Mouse (Mus musculus): ENCODE results near the gene Cul9.

Cul9 gene

DNA sequence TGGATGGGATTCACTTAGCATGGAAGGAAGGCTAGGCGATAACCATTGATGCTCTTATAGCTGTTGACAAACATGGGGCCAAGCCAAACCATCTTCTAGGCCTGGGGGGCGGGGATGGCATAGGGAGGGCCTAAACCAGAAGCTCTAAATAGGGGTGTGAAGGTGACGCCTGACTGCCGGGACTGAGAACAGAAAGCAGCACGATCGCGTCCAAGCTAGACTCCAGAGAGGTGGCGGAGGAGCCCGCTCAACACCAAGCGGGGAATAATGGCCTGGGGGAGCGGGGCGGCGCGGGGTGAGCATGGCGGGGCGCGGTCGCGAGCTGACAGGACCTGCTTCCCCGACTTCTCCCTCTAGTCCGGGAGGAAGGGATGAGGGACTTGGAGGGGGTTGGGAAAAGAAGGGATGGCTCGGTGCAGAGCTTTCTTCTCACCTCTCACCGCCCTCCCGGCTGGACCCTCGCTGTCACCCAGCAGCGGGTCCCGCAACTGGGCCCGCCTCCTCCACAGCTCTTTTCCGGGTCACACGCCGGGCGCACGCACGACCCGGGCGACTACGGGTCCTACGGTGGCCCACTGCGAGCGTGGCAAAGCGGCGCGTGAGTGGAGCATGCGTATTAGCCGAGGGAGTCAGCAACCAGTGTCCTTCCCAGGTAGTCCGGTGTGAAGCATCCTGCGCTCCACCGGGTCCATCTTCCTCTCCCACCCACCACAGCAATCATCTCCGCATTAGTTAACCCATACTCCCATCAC lies at the start of gene Cul9:
Cul9 (minus strand) TSS at position 576 of the 752 bp plus-strand sequence.
- peak; percentile 88 for DNase-seq

DNA sequence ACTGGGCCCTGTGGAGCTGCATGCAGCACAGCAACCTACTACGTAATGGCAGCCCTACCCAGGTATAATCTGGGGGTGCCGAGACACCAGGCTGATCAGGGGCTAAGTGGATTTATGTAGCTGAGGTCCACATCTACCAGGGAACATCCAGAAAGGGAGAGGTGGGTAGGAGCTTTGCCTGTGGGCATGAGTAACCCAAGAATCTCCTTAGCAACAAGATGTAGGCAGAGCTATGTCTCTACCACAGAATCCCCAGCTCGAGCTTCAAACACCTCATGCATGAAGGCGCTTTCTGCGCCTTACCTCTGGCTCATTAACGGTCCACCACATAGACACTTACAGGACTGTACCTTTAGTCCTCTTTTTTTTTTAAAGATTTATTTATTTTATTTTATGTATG lies 49.1 kb upstream of the Cul9 start:
- DNase-seq, result no peak

DNA sequence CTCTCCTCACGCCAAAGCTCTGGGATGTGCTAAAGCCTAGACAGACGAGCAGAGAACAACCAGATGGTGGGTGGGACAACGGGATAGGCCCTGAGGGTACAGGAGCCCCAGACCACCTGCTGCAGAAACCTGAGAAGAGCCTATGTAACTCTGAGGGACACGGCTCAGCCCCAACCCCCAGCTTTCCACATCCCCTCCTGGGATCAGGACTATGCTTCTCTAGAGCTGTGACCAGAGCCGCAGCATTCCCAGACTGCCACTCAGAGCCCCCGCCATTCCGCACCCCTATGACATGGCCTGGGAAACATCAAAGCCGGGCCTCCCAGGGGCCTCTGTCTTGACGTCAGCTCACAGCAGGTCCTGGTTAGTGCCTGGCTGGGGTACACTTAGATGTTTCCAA lies 48.4 kb upstream of the Cul9 start:
- no peak for DNase-seq

DNA sequence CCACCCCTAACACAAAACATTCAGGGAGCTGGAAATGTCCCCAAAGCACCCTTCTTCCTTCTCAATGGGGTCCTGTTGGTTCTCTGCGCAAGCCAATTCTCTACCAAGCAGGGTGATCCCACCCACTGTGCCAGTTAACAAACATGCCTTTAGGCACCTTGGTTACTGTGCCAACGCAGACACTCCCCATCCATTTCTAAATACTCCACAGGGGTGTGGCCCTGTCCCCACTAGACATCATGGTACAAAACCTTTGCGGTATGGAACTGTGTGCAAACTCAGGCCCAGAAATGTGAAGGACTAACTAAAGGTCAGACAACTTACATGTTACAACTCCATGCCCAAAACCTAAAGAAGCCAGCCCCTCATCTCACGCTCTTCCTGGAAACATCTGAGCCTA lies 46.9 kb upstream of the Cul9 start:
- DNase-seq, result no peak

- DNase-seq, result no peak
These were observed 45.2 kb upstream of the Cul9 start for GRCm38 (mm10) chr17:46591406-46591805.

GRCm38 (mm10) chr17:46590439-46590838 lies 44.3 kb upstream of the Cul9 start:
- no peak for DNase-seq

- DNase-seq, result peak; percentile 25
These were observed 43.6 kb upstream of the Cul9 start for GRCm38 (mm10) chr17:46589635-46590314.

DNA sequence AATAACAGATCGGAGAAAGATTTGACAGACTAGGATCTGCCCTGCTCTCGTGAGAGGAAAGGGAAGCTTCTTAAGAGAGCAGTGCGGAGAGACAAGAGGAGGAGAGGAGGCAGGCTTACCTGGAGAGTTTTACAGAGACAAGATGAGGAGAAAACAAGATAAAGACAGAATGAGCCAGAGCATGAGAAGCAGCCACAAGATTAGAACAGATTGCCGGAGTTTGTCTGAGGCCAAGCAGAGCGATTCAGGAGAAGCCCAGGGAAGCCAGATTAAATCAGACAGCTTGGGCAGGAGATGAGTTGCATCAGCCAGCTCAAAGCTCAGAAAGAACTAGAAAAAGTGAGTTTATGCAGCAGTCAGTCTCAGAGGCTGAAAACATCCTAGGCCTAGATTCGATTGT lies 42.7 kb upstream of the Cul9 start:
- no peak for DNase-seq

DNA sequence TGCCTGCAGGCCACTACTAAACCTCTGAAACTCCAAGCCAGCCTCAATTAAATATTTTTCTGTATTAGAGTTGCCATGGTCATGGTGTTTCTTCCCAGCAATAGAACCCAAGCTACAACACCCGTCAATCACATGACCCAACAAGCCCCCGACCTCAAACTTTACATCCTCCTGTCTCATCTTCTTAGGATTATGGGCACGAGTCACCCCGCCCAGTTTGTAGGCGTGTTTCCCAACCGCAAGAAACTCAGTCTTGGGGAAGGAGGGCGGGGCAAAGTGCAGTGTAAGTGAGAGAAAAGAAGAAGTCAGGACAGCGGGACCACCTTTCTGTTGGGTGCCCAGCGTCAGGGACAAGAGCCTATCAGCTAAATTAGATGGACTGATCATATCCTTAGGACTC lies 42.0 kb upstream of the Cul9 start:
- DNase-seq, result no peak

GRCm38 (mm10) chr17:46586327-46586726 lies 40.1 kb upstream of the Cul9 start:
- no peak for DNase-seq

GRCm38 (mm10) chr17:46578650-46579049 lies 32.5 kb upstream of the Cul9 start:
- DNase-seq, result no peak

- DNase-seq, result no peak
These were observed 29.9 kb upstream of the Cul9 start for GRCm38 (mm10) chr17:46576070-46576469.

GRCm38 (mm10) chr17:46574535-46574934 lies 28.3 kb upstream of the Cul9 start:
- no peak for DNase-seq

DNA sequence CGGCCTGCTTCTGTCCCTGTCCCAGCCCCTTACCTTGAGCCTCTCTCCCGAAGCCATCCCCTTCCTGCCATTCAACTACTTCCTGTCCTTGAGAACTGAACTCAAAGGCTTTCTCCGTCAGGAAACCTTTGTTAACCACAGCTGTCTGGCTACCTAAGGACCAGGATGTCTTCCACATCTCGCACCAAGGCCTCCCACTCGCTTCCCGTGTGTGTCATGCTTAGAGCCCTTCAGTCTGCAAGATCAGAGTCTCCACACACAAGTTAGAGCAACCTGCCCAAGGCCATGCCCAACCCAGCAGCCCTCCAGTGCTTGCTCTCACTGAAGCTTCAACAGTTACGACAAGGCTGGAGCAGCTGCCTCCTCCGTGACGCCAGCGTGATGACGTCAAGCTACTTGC lies 24.8 kb upstream of the Cul9 start:
- no peak for DNase-seq

DNA sequence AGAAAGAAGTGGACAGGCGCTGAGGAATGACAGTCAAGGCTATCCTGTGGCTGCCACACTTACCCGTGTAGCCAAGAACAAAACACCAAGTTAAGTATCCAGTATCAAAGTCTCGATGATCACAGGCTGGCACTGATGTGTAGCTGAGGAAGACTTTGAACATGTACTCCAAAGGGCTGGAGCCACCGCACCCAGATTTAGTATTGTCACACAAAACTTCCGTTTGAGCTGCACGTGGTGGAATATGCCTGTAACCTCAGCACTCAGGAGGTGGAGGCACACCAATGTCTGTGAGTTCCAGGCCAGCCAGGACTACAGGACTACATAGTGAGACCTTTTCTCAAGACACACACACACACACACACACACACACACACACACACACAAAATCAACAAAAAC lies 13.0 kb upstream of the Cul9 start:
- no peak for DNase-seq

- DNase-seq, result no peak
These were observed 12.0 kb upstream of the Cul9 start for GRCm38 (mm10) chr17:46558151-46558550.

- peak; percentile 15 for DNase-seq
These were observed 11.1 kb upstream of the Cul9 start for GRCm38 (mm10) chr17:46557321-46557720.

DNA sequence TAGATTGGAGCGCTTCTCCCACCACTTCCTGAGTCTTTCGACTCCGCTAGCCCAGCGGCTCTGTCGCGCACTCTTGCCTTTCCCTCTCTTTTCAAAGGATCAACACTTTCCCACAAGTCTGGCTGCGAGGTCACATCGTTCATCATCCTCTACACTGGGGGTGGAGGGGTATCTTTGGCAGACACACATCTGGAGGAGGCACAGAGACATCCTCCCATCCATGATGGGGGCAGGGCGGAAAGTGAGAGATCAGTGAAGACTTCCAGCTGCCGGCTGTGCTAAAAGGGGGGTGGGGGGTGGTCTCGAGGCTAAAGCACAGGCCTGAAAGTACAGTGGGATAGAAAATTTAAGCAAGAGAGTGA lies 10.4 kb upstream of the Cul9 start:
- DNase-seq, result no peak

DNA sequence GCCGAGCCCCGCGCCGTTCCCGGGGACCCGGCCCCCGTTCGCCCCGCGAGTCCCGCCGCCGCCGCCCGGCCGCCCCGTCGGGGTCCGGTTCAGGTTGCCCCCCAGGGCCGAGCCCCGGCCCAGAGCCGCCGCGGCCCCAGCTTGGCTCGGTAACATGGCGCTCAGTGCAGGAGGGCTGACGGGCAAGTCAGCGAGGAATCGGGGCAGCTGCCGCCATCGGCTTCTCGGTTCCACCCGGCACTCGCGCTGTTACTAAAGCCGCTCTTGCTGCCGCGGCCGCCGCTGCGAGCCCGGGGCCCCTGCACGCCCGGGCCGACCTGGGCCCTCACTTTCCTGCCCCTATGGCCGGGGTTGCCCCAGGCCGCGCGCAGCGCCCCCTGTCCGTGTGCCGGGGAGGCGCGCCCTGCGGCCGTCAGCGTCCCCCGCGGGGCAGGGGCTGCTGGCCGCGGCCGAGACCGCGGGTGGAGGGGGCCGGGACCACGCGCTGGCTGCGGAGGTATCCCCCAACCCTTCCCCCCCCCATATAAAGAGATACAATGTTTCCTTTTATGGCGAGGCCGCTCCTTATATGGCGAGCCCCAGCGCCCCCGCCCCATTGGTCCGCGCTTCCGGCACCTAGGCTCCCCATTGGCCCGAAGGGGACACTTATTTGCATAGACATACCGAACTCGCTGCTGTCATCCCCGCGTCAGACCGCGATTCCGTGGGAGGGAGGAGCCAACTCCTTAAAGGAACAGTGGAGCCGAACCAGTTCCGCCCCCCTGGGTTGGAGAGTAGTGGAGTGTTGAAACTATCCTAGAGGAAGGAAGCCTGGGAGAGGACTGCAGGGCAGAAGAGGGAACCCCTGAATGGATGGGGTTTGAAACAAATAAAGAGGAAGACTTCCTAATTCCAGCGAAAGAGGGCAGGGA lies 9.7 kb upstream of the Cul9 start, which contains the start of gene Srf:
Srf (minus strand) TSS at position 503 of the 911 bp plus-strand sequence.
- DNase-seq, result peak; percentile 94

GRCm38 (mm10) chr17:46554977-46555672 lies 8.9 kb upstream of the Cul9 start:
- DNase-seq, result peak; percentile 52

DNA sequence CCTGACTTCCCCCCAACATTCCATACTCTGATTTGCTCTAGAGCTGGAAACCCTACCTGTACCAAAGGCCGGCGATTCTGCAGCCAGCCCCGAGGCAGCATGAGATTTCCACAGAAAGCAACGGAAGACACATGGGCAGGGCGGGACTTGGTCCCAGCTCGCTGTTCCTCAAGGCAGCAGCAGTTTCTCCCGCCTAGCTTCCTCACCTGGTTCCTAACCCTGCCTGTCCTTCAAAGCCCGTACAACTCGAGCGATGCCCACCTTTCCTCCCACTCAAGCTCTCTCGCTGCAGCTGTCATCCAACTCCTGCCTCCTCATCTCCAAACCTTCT lies 8.4 kb upstream of the Cul9 start:
- DNase-seq, result no peak

GRCm38 (mm10) chr17:46553926-46554325 lies 7.7 kb upstream of the Cul9 start:
- peak; percentile 19 for DNase-seq

DNA sequence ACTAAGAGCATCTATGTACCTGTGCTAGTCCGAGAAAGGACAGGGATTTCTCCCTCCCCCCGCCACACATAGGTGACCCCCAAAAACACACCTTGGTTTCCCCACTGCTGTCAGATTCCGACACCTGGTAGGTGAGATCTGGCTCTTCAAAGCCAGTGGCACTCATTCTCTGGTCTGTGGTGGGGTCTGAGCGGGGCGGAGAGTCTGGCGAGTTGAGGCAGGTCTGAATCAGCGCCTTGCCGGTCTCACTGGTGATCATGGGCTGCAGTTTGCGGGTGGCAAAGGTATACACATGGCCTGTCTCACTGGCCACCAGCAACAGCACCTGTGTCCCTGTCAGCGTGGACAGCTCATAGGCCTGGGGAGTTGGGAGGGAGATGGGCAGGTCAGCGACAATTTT lies 7.3 kb upstream of the Cul9 start:
- no peak for DNase-seq

All from cerebellum, adult 8-10 months (tissue).